18 mouse cellular contexts compared by ENCODE assay signal in the genomic region with DNA sequence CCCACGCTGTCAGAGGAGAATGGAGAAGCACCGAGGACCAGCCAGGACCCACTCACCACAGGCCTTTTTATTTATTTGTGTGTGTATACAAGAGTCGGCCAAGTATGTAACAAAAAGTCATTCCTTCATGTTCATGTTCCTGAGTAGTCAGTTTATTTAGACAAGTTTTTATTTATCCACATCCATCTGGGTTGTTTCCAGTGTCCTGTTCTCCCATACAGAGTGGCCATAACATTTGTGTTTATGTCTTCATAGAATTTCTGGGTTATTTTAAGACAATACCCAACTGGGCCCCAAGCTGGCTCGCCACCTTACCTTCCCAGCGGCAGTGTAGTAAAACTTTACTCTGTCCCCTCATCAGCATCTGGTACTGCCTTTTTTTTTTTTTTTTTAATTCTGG. TPM values are rescaled to one million over a fixed set of nuclear protein-coding genes. Genes with fewer than 3 reads are reported as not detected.
"Had no signal": no experiment of that assay in that cellular context is flagged by ENCODE, and none has a peak within 500 bp of the region (broad histone marks: within the 10 kb centered on the region; RNA-seq: fewer than 3 reads in every experiment).

No protein-coding gene starts in this region.

- H3K27me3 ChIP-seq: limb, embryonic 15.5 days; midbrain, embryonic 12.5 days; midbrain, embryonic 15.5 days; neural tube, embryonic 12.5 days; neural tube, embryonic 15.5 days had no signal

- H3K27ac ChIP-seq: layer of hippocampus, adult 2 months; limb, embryonic 15.5 days; liver, embryonic 14.5 days; midbrain, embryonic 12.5 days; midbrain, embryonic 15.5 days; neural tube, embryonic 12.5 days; neural tube, embryonic 15.5 days had no signal

- H3K9ac ChIP-seq: limb, embryonic 15.5 days; liver, embryonic 14.5 days; liver, postnatal 0 days; midbrain, embryonic 12.5 days; midbrain, embryonic 15.5 days; neural tube, embryonic 12.5 days; neural tube, embryonic 15.5 days had no signal

- H3K4me3 ChIP-seq: layer of hippocampus, adult 2 months; limb, embryonic 15.5 days; midbrain, embryonic 12.5 days; midbrain, embryonic 15.5 days; neural tube, embryonic 12.5 days; neural tube, embryonic 15.5 days had no signal

- H3K9me3 ChIP-seq: limb, embryonic 15.5 days; midbrain, embryonic 12.5 days; midbrain, embryonic 15.5 days; neural tube, embryonic 12.5 days; neural tube, embryonic 15.5 days had no signal

- H3K4me1 ChIP-seq: midbrain, embryonic 12.5 days; midbrain, embryonic 15.5 days; neural tube, embryonic 12.5 days; neural tube, embryonic 15.5 days had no signal

- H3K36me3 ChIP-seq: limb, embryonic 15.5 days; midbrain, embryonic 12.5 days; midbrain, embryonic 15.5 days; neural tube, embryonic 12.5 days; neural tube, embryonic 15.5 days had no signal

- ATAC-seq: liver, postnatal 0 days; midbrain, embryonic 15.5 days had no signal

- DNase-seq: kidney, adult 18-20 months; kidney, adult 9 months; kidney, postnatal 25 days; layer of hippocampus, adult 9-11 months; liver, postnatal 0 days; right cerebral cortex, adult 18-20 months; right cerebral cortex, postnatal 14 days; right cerebral cortex, postnatal 4 days; thymus, postnatal 25 days had no signal

- H3K4me2 ChIP-seq: limb, embryonic 15.5 days; liver, embryonic 11.5 days; midbrain, embryonic 12.5 days; midbrain, embryonic 15.5 days; neural tube, embryonic 12.5 days; neural tube, embryonic 15.5 days had no signal

RNA-seq across cellular contexts. Expression of gene Mroh8, which starts 17.4 kb away (rescaled TPM):
- total RNA-seq: megakaryocyte-erythroid progenitor cell, adult 5-6 weeks had no signal
